Comparison of ENCODE assay signal across 15 mouse cellular contexts in genomic region chr14:8421199-8421787, GRCm38 (mm10). TPM values are rescaled to one million over a fixed set of nuclear protein-coding genes. Genes with fewer than 3 reads are reported as not detected.
DNase-seq lines count a peak whose midpoint lies in the region; ATAC-seq and TF ChIP-seq lines count a peak whose summit lies in the region.
"Had no signal": no experiment of that assay in that cellular context is flagged by ENCODE, and none has a peak within 500 bp of the region (broad histone marks: within the 10 kb centered on the region; RNA-seq: fewer than 3 reads in every experiment).

No protein-coding gene starts in this region.

- H3K4me3 ChIP-seq in hindbrain, embryonic 12.5 days, result no peak overlapping the region
- H3K4me3 ChIP-seq in hindbrain, postnatal 0 days (ENCODE audit: low read length), result no peak overlapping the region
- H3K4me3 ChIP-seq in testis, adult 2 months (ENCODE audit: control insufficient read depth, low read depth, low read length), result no peak overlapping the region
- H3K4me3 ChIP-seq in limb, embryonic 12.5 days (replicated peaks), result peak overlapping the region; percentile 3; the same call in 1 of the 2 replicates
- H3K4me3 ChIP-seq in stomach, embryonic 16.5 days (replicated peaks; ENCODE audit: low read length), result no peak overlapping the region

- DNase-seq in hindbrain, postnatal 0 days (ENCODE audit: low spot score), result no peak
- DNase-seq in testis, postnatal 14 days (ENCODE audit: low spot score), result no peak
- no peak for DNase-seq in thymus, postnatal 10 days (ENCODE audit: low spot score in 2 of 2)
- no peak for DNase-seq in layer of hippocampus, postnatal 14 days (ENCODE audit: low spot score in 2 of 2)
- DNase-seq: cerebellum, postnatal 14 days; heart, postnatal 10 days; layer of hippocampus, adult 9-11 months; spleen, adult 18-20 months; thymus, postnatal 4 days had no signal

- H3K9me3 ChIP-seq in hindbrain, embryonic 12.5 days (replicated peaks), result no peaks in the 10 kb centered on the region
- H3K9me3 ChIP-seq in hindbrain, postnatal 0 days (ENCODE audit: low read length), result no peaks in the 10 kb centered on the region
- no peaks in the 10 kb centered on the region for H3K9me3 ChIP-seq in limb, embryonic 12.5 days
- H3K9me3 ChIP-seq in stomach, embryonic 16.5 days (replicated peaks; ENCODE audit: control insufficient read depth, low read length), result no peaks in the 10 kb centered on the region

- H3K36me3 ChIP-seq in hindbrain, embryonic 12.5 days, result no peaks in the 10 kb centered on the region
- H3K36me3 ChIP-seq in hindbrain, postnatal 0 days (ENCODE audit: insufficient read depth, low read length), result no peaks in the 10 kb centered on the region
- no peaks in the 10 kb centered on the region for H3K36me3 ChIP-seq in testis, adult 2 months (ENCODE audit: control insufficient read depth, insufficient read depth, low read length)
- H3K36me3 ChIP-seq in limb, embryonic 12.5 days, result no peaks in the 10 kb centered on the region
- H3K36me3 ChIP-seq in stomach, embryonic 16.5 days (ENCODE audit: control insufficient read depth, insufficient read depth, low read length), result no peaks in the 10 kb centered on the region

- 24% methylated on average over 10 of the region's 10 CpGs for WGBS in hindbrain, embryonic 12.5 days
- 41% methylated on average over 10 of the region's 10 CpGs for WGBS in hindbrain, postnatal 0 days
- WGBS in limb, embryonic 12.5 days, result 17% methylated on average over 10 of the region's 10 CpGs
- WGBS in stomach, embryonic 16.5 days, result 12% methylated on average over 10 of the region's 10 CpGs

- H3K4me2 ChIP-seq in hindbrain, embryonic 12.5 days (replicated peaks), result peak overlapping the region; percentile 13; the same call in 1 of the 2 replicates
- H3K4me2 ChIP-seq in hindbrain, postnatal 0 days (ENCODE audit: low read depth, low read length), result no peak overlapping the region
- peak overlapping the region; percentile 46 for H3K4me2 ChIP-seq in limb, embryonic 12.5 days
- H3K4me2 ChIP-seq in stomach, embryonic 16.5 days (ENCODE audit: low read depth, low read length), result peak overlapping the region; percentile 29; the same call in 1 of the 2 replicates

- TF ChIP-seq POLR2A in testis, adult 2 months (IDR thresholded peaks at IDR 0.05; ENCODE audit: control insufficient read depth, low read depth, low read length), result no peak

- TF ChIP-seq CTCF in hindbrain, postnatal 0 days (IDR thresholded peaks at IDR 0.05; ENCODE audit: low read depth), result no peak
- no peak for TF ChIP-seq CTCF in testis, adult 2 months (IDR thresholded peaks at IDR 0.05; ENCODE audit: control insufficient read depth, insufficient read depth, insufficient replicate concordance, low read depth, low read length)

- no peak overlapping the region for H3K27ac ChIP-seq in hindbrain, embryonic 12.5 days
- H3K27ac ChIP-seq in hindbrain, postnatal 0 days, result no peak overlapping the region
- H3K27ac ChIP-seq in testis, adult 2 months (ENCODE audit: control insufficient read depth, insufficient read depth, low read depth, low read length), result peak overlapping the region; percentile 54; the same call in 1 of the 2 replicates
- H3K27ac ChIP-seq in limb, embryonic 12.5 days, result peak overlapping the region; percentile 75
- H3K27ac ChIP-seq in stomach, embryonic 16.5 days (ENCODE audit: low read length), result no peak overlapping the region
- H3K27ac ChIP-seq: liver, embryonic 14.5 days had no signal

- no peaks in the 10 kb centered on the region for H3K27me3 ChIP-seq in hindbrain, embryonic 12.5 days
- H3K27me3 ChIP-seq in hindbrain, postnatal 0 days (ENCODE audit: insufficient read depth, low read length), result no peaks in the 10 kb centered on the region
- H3K27me3 ChIP-seq in testis, adult 2 months (ENCODE audit: control insufficient read depth, insufficient read depth, low read length), result no peaks in the 10 kb centered on the region
- H3K27me3 ChIP-seq in limb, embryonic 12.5 days, result no peaks in the 10 kb centered on the region
- no peaks in the 10 kb centered on the region for H3K27me3 ChIP-seq in stomach, embryonic 16.5 days (ENCODE audit: control insufficient read depth, insufficient read depth, low read length)

- H3K4me1 ChIP-seq in hindbrain, embryonic 12.5 days, result 0 out of 2 replicates have a peak, but pooled peaks cover 10% of the 10 kb centered on the region
- no peaks in the 10 kb centered on the region for H3K4me1 ChIP-seq in hindbrain, postnatal 0 days (ENCODE audit: insufficient read depth, low read length)
- no peaks in the 10 kb centered on the region for H3K4me1 ChIP-seq in testis, adult 2 months (ENCODE audit: control insufficient read depth, insufficient read depth, low read length)
- H3K4me1 ChIP-seq in limb, embryonic 12.5 days (replicated peaks), result peaks cover 18% of the 10 kb centered on the region; the same call in 1 of the 2 replicates
- no peaks in the 10 kb centered on the region for H3K4me1 ChIP-seq in stomach, embryonic 16.5 days (ENCODE audit: control insufficient read depth, insufficient read depth, low read length)

- no peak overlapping the region for H3K9ac ChIP-seq in hindbrain, embryonic 12.5 days
- H3K9ac ChIP-seq in hindbrain, postnatal 0 days (replicated peaks; ENCODE audit: low read length), result no peak overlapping the region
- H3K9ac ChIP-seq in limb, embryonic 12.5 days (replicated peaks), result no peak overlapping the region
- no peak overlapping the region for H3K9ac ChIP-seq in stomach, embryonic 16.5 days (ENCODE audit: low read length)
- H3K9ac ChIP-seq: liver, embryonic 14.5 days had no signal

- no peak for ATAC-seq in hindbrain, embryonic 12.5 days (ENCODE audit: low FRiP score)
- no peak for ATAC-seq in hindbrain, postnatal 0 days
- no peak for ATAC-seq in limb, embryonic 12.5 days (ENCODE audit: insufficient number of reproducible peaks, insufficient read depth, low FRiP score, low TSS enrichment, low read depth)
- no peak for ATAC-seq in stomach, embryonic 16.5 days (ENCODE audit: insufficient read depth, low FRiP score)

RNA-seq across cellular contexts. Expression of gene Oit1, which starts 42.7 kb away (rescaled TPM):
- polyA plus RNA-seq in hindbrain, embryonic 12.5 days (2016; fragmentation: Nextera tagmentation; extraction: Ambion mirVana), result not detected in 2 replicates
- total RNA-seq in hindbrain, postnatal 0 days (2014; rRNA removed), result not detected in 2 replicates
- polyA plus RNA-seq in hindbrain, postnatal 0 days (2015; fragmentation: Nextera tagmentation; extraction: Ambion mirVana), result 0.15 TPM in 1 of 2 replicates, not detected in the other
- polyA plus RNA-seq in testis, adult 2 months (2012; rRNA removed), result 60.7 and 64.7 TPM in 2 replicates
- polyA plus RNA-seq in limb, embryonic 12.5 days (2016; fragmentation: Nextera tagmentation; extraction: Ambion mirVana), result 0.23 TPM in 1 of 2 replicates, not detected in the other
- polyA plus RNA-seq in stomach, embryonic 16.5 days (2015; fragmentation: Nextera tagmentation; extraction: Ambion mirVana), result 27.6 and 39.6 TPM in 2 replicates
- not detected for total RNA-seq in layer of hippocampus, postnatal 14 days (2021)
- total RNA-seq: heart, postnatal 10 days; megakaryocyte, adult 5-6 weeks had no signal

Comparison
In these comparisons a context has a peak if more than half of its experiments do, and no peak if none do; other contexts are left out.
1. H3K27ac ChIP-seq: peak in testis, adult 2 months (single experiment) and limb, embryonic 12.5 days (single experiment); none in hindbrain, embryonic 12.5 days (single experiment), hindbrain, postnatal 0 days (single experiment) and stomach, embryonic 16.5 days (single experiment).
2. RNA of gene Oit1, which starts 42.7 kb away (polyA plus RNA-seq): 60.7 to 64.7 TPM in testis, adult 2 months and 27.6 to 39.6 TPM in stomach, embryonic 16.5 days; 0.15 TPM in hindbrain, postnatal 0 days, not detected in hindbrain, embryonic 12.5 days and 0.23 TPM in limb, embryonic 12.5 days; every median in the first group is over 10 times any median in the second.